ENCODE assay signal across 7 mouse cellular contexts in genomic region chr2:130273732-130274131, GRCm38 (mm10). TPM values are rescaled to one million over a fixed set of nuclear protein-coding genes. Genes with fewer than 3 reads are reported as not detected.
DNase-seq lines count a peak whose midpoint lies in the region; ATAC-seq and TF ChIP-seq lines count a peak whose summit lies in the region.

No protein-coding gene starts in this region.

- no peaks in the 10 kb centered on the region for H3K27me3 ChIP-seq in hindbrain, embryonic 14.5 days (ENCODE audit: control insufficient read depth, insufficient read depth, low read length)

- H3K9me3 ChIP-seq in hindbrain, embryonic 14.5 days (ENCODE audit: control insufficient read depth, low read length), result no peaks in the 10 kb centered on the region

- no peak for TF ChIP-seq CTCF in lung, adult 2 months (IDR thresholded peaks at IDR 0.05; ENCODE audit: insufficient read depth, low read length)

- 2% methylated on average over 14 of the region's 14 CpGs for WGBS in lung, adult 2 months
- WGBS in hindbrain, embryonic 14.5 days, result 3% methylated on average over 14 of the region's 14 CpGs

- H3K27ac ChIP-seq in hindbrain, embryonic 14.5 days, result peak overlapping the region; percentile 96

- peaks cover 3% of the 10 kb centered on the region; the same call in 1 of the 2 replicates for H3K4me1 ChIP-seq in lung, adult 2 months (ENCODE audit: control insufficient read depth, insufficient read depth, low read length)
- peaks cover 14% of the 10 kb centered on the region for H3K4me1 ChIP-seq in hindbrain, embryonic 14.5 days (replicated peaks; ENCODE audit: control insufficient read depth, insufficient read depth, low read length)

- H3K4me3 ChIP-seq in lung, adult 2 months (replicated peaks; ENCODE audit: extremely low read depth, low read depth, low read length), result peak overlapping the region; percentile 74
- peak overlapping the region; percentile 89 for H3K4me3 ChIP-seq in hindbrain, embryonic 14.5 days (replicated peaks; ENCODE audit: low read length)

- TF ChIP-seq POLR2A in lung, adult 2 months (IDR thresholded peaks at IDR 0.05; ENCODE audit: borderline replicate concordance, extremely low read depth, low read depth, low read length), result no peak

- H3K4me2 ChIP-seq in hindbrain, embryonic 14.5 days (replicated peaks), result peak overlapping the region; percentile 77

- no peak for DNase-seq in lung, adult 2 months
- no peak for DNase-seq in lung, postnatal 14 days
- DNase-seq in embryo, embryonic 11 days, result peak; percentile 47
- DNase-seq in hindbrain, embryonic 14.5 days (ENCODE audit: low spot score), result peak; percentile 59
- DNase-seq in layer of hippocampus, adult 9-11 months, result no peak
- no peak for DNase-seq in Muller cell, postnatal 12 days (ENCODE audit: inconsistent ontology term)

- H3K36me3 ChIP-seq in hindbrain, embryonic 14.5 days (replicated peaks; ENCODE audit: control insufficient read depth, insufficient read depth), result peaks cover 35% of the 10 kb centered on the region

- no peak for ATAC-seq in hindbrain, embryonic 14.5 days (ENCODE audit: low FRiP score)
- ATAC-seq in megakaryocyte, adult 5-6 weeks (ENCODE audit: poor library complexity, severe bottlenecking), result peak; percentile 22

- H3K9ac ChIP-seq in hindbrain, embryonic 14.5 days, result peak overlapping the region; percentile 91

RNA-seq across cellular contexts. Expression of gene Nop56, which starts 0.5 kb away (rescaled TPM):
- polyA plus RNA-seq in lung, adult 2 months (2012; rRNA removed), result 30.6 and 46.7 TPM in 2 replicates
- polyA plus RNA-seq in hindbrain, embryonic 14.5 days (2014; fragmentation: Nextera tagmentation; extraction: Ambion mirVana), result 220 and 244 TPM in 2 replicates
- 104 and 111 TPM in 2 replicates for total RNA-seq in megakaryocyte, adult 5-6 weeks (2015)
- 138 and 139 TPM in 2 replicates for total RNA-seq in megakaryocyte, adult 5-6 weeks (2017)

RNA-seq across cellular contexts. Expression of gene Idh3b, which starts 10.6 kb away (rescaled TPM):
- 96.6 and 133 TPM in 2 replicates for polyA plus RNA-seq in lung, adult 2 months (2012; rRNA removed)
- 184 and 194 TPM in 2 replicates for polyA plus RNA-seq in hindbrain, embryonic 14.5 days (2014; fragmentation: Nextera tagmentation; extraction: Ambion mirVana)
- total RNA-seq in megakaryocyte, adult 5-6 weeks (2015), result 132 and 136 TPM in 2 replicates
- 85.6 and 92.9 TPM in 2 replicates for total RNA-seq in megakaryocyte, adult 5-6 weeks (2017)

RNA-seq across cellular contexts. Expression of gene Ebf4, which starts 21.2 kb away (rescaled TPM):
- 3.6 and 3.8 TPM in 2 replicates for polyA plus RNA-seq in lung, adult 2 months (2012; rRNA removed)
- 4.4 and 4.5 TPM in 2 replicates for polyA plus RNA-seq in hindbrain, embryonic 14.5 days (2014; fragmentation: Nextera tagmentation; extraction: Ambion mirVana)
- not detected in 2 replicates for total RNA-seq in megakaryocyte, adult 5-6 weeks (2015)
- not detected in 2 replicates for total RNA-seq in megakaryocyte, adult 5-6 weeks (2017)

Comparison
In these comparisons a context has a peak if more than half of its experiments do, and no peak if none do; other contexts are left out.
1. DNase-seq: peak in embryo, embryonic 11 days (single experiment) and hindbrain, embryonic 14.5 days (single experiment); none in lung, adult 2 months (single experiment), lung, postnatal 14 days (single experiment), layer of hippocampus, adult 9-11 months (single experiment) and Muller cell, postnatal 12 days (single experiment).